Mouse (Mus musculus): ENCODE results near the gene Acp6.

The Acp6 gene

GRCm38 (mm10) chr3:97196571-97196970 lies 38.0 kb downstream of the Acp6 start:
- DNase-seq (ENCODE audit: low spot score): no peak

GRCm38 (mm10) chr3:97199261-97199660 lies 40.7 kb downstream of the Acp6 start:
- DNase-seq (ENCODE audit: low spot score): no peak

- DNase-seq (ENCODE audit: low spot score): peak; percentile 17
Measured at GRCm38 (mm10) chr3:97201943-97202342, 43.4 kb downstream of the Acp6 start.

GRCm38 (mm10) chr3:97203880-97204279 lies 45.3 kb downstream of the Acp6 start:
- no peak for DNase-seq (ENCODE audit: low spot score)

GRCm38 (mm10) chr3:97206521-97206920 lies 47.9 kb downstream of the Acp6 start:
- no peak for DNase-seq (ENCODE audit: low spot score)

GRCm38 (mm10) chr3:97209351-97209750 lies 50.8 kb downstream of the Acp6 start:
- DNase-seq (ENCODE audit: low spot score): no peak

GRCm38 (mm10) chr3:97211177-97211576 lies 52.6 kb downstream of the Acp6 start:
- no peak for DNase-seq (ENCODE audit: low spot score)

GRCm38 (mm10) chr3:97213871-97214270 lies 55.3 kb downstream of the Acp6 start:
- DNase-seq (ENCODE audit: low spot score): no peak

- DNase-seq (ENCODE audit: low spot score): no peak
Measured at GRCm38 (mm10) chr3:97214439-97214838, 55.9 kb downstream of the Acp6 start.

- no peak for DNase-seq (ENCODE audit: low spot score)
Measured at GRCm38 (mm10) chr3:97215526-97215925, 56.9 kb downstream of the Acp6 start.

GRCm38 (mm10) chr3:97223261-97223660 lies 64.7 kb downstream of the Acp6 start:
- no peak for DNase-seq (ENCODE audit: low spot score)

GRCm38 (mm10) chr3:97225231-97225630 lies 66.7 kb downstream of the Acp6 start:
- no peak for DNase-seq (ENCODE audit: low spot score)

GRCm38 (mm10) chr3:97226719-97227118 lies 68.1 kb downstream of the Acp6 start:
- no peak for DNase-seq (ENCODE audit: low spot score)
